Mouse (Mus musculus) cortical plate, adult 2 months (tissue): Measurements from ENCODE around the gene Map3k5. TPM values are rescaled to one million over a fixed set of nuclear protein-coding genes. Genes with fewer than 3 reads are reported as not detected.
"Not testable (repeated sequence)": the region's sequence is repeated elsewhere in the genome, so short reads cannot be mapped to it uniquely, and the experiment has no call there.

ENCODE experiments used
- H3K27ac ChIP-seq: fragments of 200-500 bp; 2 replicates; pipeline ENCODE4 v1.5.1; 2012; ENCODE audit warnings: low read length, control low read depth, inconsistent platforms; ENCODE audit not compliant: insufficient read depth
- H3K4me1 ChIP-seq: fragments of 200-500 bp; 2 replicates; pipeline ENCODE4 v1.6.1; 2011; ENCODE audit warnings: low read length; ENCODE audit not compliant: control insufficient read depth, insufficient read depth
- H3K4me3 ChIP-seq: fragments of 200-500 bp; 2 replicates; pipeline ENCODE4 v1.5.1; 2011; ENCODE audit warnings: mild to moderate bottlenecking, low read length, control low read depth; ENCODE audit not compliant: insufficient read depth
- CTCF ChIP-seq: fragments of 200-500 bp; IDR thresholded peaks from 2 replicates; pipeline ENCODE4 v1.5.1; 2011; ENCODE audit warnings: mild to moderate bottlenecking, control low read depth, low read length; ENCODE audit not compliant: insufficient read depth; ENCODE audit errors: extremely low read depth
- POLR2A ChIP-seq: fragments of 200-500 bp; IDR thresholded peaks from 2 replicates; pipeline ENCODE4 v1.6.1; 2011; ENCODE audit warnings: mild to moderate bottlenecking, low read length, control low read depth; ENCODE audit not compliant: insufficient read depth; ENCODE audit errors: extremely low read depth
- polyA plus RNA-seq: library from polyadenylated mRNA; depleted of rRNA; stranded (reverse); fragments of >200 nt; gene quantifications from 2 replicates; pipeline ENCODE4 v1.2.3, GENCODE M21; 2012

The Map3k5 gene
- polyA plus RNA-seq, 1 experiment = 17.2 TPM

- Histone ChIP-seq H3K4me3 (no peak overlapping the region), H3K27ac (no peak overlapping the region), H3K4me1 (peaks cover 5% of the 10 kb centered on the region)
- TF ChIP-seq POLR2A = no peak
- no peak for TF ChIP-seq CTCF
These were observed 26.2 kb upstream of the Map3k5 start for GRCm38 (mm10) chr10:19908076-19908475.

- no peak overlapping the region for H3K27ac ChIP-seq
- 0 out of 2 replicates have a peak, but pooled peaks cover under 1% of the 10 kb centered on the region for H3K4me1 ChIP-seq
- H3K4me3 ChIP-seq = no peak overlapping the region
- TF ChIP-seq POLR2A (no peak), CTCF (no peak)
These were observed 23.8 kb upstream of the Map3k5 start for GRCm38 (mm10) chr10:19910516-19910915.

- Histone ChIP-seq H3K4me3 (no peak overlapping the region), H3K4me1 (no peaks in the 10 kb centered on the region), H3K27ac (no peak overlapping the region)
- no peak for TF ChIP-seq POLR2A
- peak; percentile 36 for TF ChIP-seq CTCF
These were observed 22.7 kb upstream of the Map3k5 start for GRCm38 (mm10) chr10:19911583-19911982.

- Histone ChIP-seq H3K4me1 (no peaks in the 10 kb centered on the region), H3K27ac (no peak overlapping the region), H3K4me3 (no peak overlapping the region)
- TF ChIP-seq POLR2A (no peak), CTCF (no peak)
These were observed 20.5 kb upstream of the Map3k5 start for GRCm38 (mm10) chr10:19913806-19914205.

- TF ChIP-seq POLR2A (no peak), CTCF (peak; percentile 72)
- Histone ChIP-seq H3K4me3 (no peak overlapping the region), H3K27ac (no peak overlapping the region), H3K4me1 (no peaks in the 10 kb centered on the region)
These were observed 19.0 kb upstream of the Map3k5 start for GRCm38 (mm10) chr10:19915301-19915700.

- no peak overlapping the region for H3K4me3 ChIP-seq
- TF ChIP-seq CTCF = no peak
- no peak for TF ChIP-seq POLR2A
- H3K27ac ChIP-seq = no peak overlapping the region
- H3K4me1 ChIP-seq = no peaks in the 10 kb centered on the region
These were observed 11.9 kb upstream of the Map3k5 start for GRCm38 (mm10) chr10:19922410-19922809.

- Histone ChIP-seq H3K27ac (no peak overlapping the region), H3K4me3 (no peak overlapping the region), H3K4me1 (no peaks in the 10 kb centered on the region)
- no peak for TF ChIP-seq POLR2A
- TF ChIP-seq CTCF = no peak
These were observed 10.0 kb upstream of the Map3k5 start for GRCm38 (mm10) chr10:19924256-19924655.

GRCm38 (mm10) chr10:19926391-19926897 is 7.8 kb upstream of the Map3k5 start:
- H3K27ac ChIP-seq, H3K4me1 ChIP-seq, H3K4me3 ChIP-seq: not testable (repeated sequence)

GRCm38 (mm10) chr10:19928205-19928604 is 6.1 kb upstream of the Map3k5 start:
- Histone ChIP-seq H3K27ac (no peak overlapping the region), H3K4me1 (no peaks in the 10 kb centered on the region; the same call in 1 of the 2 replicates), H3K4me3 (no peak overlapping the region)
- TF ChIP-seq POLR2A (no peak), CTCF (no peak)

- TF ChIP-seq POLR2A (no peak), CTCF (no peak)
- Histone ChIP-seq H3K27ac (no peak overlapping the region), H3K4me3 (no peak overlapping the region; the same call in 1 of the 2 replicates), H3K4me1 (peaks cover 1% of the 10 kb centered on the region; the same call in 1 of the 2 replicates)
These were observed 1.3 kb upstream of the Map3k5 start for GRCm38 (mm10) chr10:19932986-19933385.

GRCm38 (mm10) chr10:19933511-19934383 is 525 bp upstream of the Map3k5 start:
- no peak for TF ChIP-seq CTCF
- no peak for TF ChIP-seq POLR2A
- H3K4me3 ChIP-seq = peak overlapping the region; percentile 86
- H3K4me1 ChIP-seq = peaks cover 3% of the 10 kb centered on the region; the same call in 1 of the 2 replicates
- peak overlapping the region; percentile 98 for H3K27ac ChIP-seq
